Mouse (Mus musculus): ENCODE data around the gene Slc22a26. TPM values are rescaled to one million over a fixed set of nuclear protein-coding genes. Genes with fewer than 3 reads are reported as not detected.

Slc22a26 gene
- polyA plus RNA-seq (2012; ENCODE audit: low replicate concordance) = not detected in 2 replicates

GRCm38 (mm10) chr19:7802571-7802970 is at the start of gene Slc22a26:
Slc22a26 (minus strand) TSS chr19:7802667.

Other genes starting within 250 kb of the Slc22a26 start
- 5.4 and 8.6 TPM in 2 replicates for gene Pla2g16, start 245.2 kb downstream of the Slc22a26 start, polyA plus RNA-seq (2012; ENCODE audit: low replicate concordance)
- gene Lgals12, start 195.5 kb downstream of the Slc22a26 start, polyA plus RNA-seq (2012; ENCODE audit: low replicate concordance) = not detected in 2 replicates
- not detected in 2 replicates for gene Hrasls5, start 190.1 kb downstream of the Slc22a26 start, polyA plus RNA-seq (2012; ENCODE audit: low replicate concordance)
- not detected in 2 replicates for gene Slc22a19, start 91.4 kb downstream of the Slc22a26 start, polyA plus RNA-seq (2012; ENCODE audit: low replicate concordance)
- gene Slc22a27, start 163.4 kb upstream of the Slc22a26 start, polyA plus RNA-seq (2012; ENCODE audit: low replicate concordance) = not detected in 2 replicates